Mouse (Mus musculus) CH12.LX (cell line): ENCODE results near the gene Lrrn4cl. TPM values are rescaled to one million over a fixed set of nuclear protein-coding genes. Genes with fewer than 3 reads are reported as not detected.
A peak's percentile ranks its signal among the peaks of the same experiment; 100 is the strongest.

Source experiments
- DNase-seq: peaks from one replicate; pipeline ENCODE4 v3.0.0-alpha.2; 2013; ENCODE audit errors: extremely low read depth
- H3K27ac ChIP-seq: 2 replicates; pipeline ENCODE4 v1.5.1; 2012; ENCODE audit warnings: low read depth, mild to moderate bottlenecking, control low read depth, moderate library complexity; ENCODE audit not compliant: insufficient read depth
- H3K27me3 ChIP-seq: replicated peaks from 2 replicates; pipeline ENCODE3; 2012; ENCODE audit warnings: inconsistent platforms
- H3K36me3 ChIP-seq, 2 experiments: replicated peaks in 1 of 2; 2 replicates each; pipeline versions ENCODE3 to v1.6.1; 2012; ENCODE audit warnings: inconsistent platforms in 1 of 2, low read length in 1 of 2, mild to moderate bottlenecking in 1 of 2, mixed read lengths in 1 of 2, moderate library complexity in 1 of 2; ENCODE audit not compliant: control insufficient read depth in 1 of 2, insufficient read depth in 1 of 2
- H3K4me1 ChIP-seq, 2 experiments: 2 replicates each; pipeline ENCODE4 v1.6.1; 2012; ENCODE audit warnings: inconsistent platforms in 1 of 2, moderate library complexity in 1 of 2; ENCODE audit not compliant: insufficient read depth in 2 of 2, control insufficient read depth in 1 of 2
- H3K4me2 ChIP-seq: 2 replicates; pipeline ENCODE4 v1.6.1; 2012; ENCODE audit warnings: low read depth, mild to moderate bottlenecking, control low read depth; ENCODE audit not compliant: poor library complexity, insufficient read depth, severe bottlenecking
- H3K4me3 ChIP-seq, 3 experiments: fragments of 150-350 bp in 1 of 3; sonication (generic) in 1 of 3; replicated peaks in 1 of 3; 2 replicates each; pipeline versions ENCODE3 to v1.5.1; 2011 to 2012; ENCODE audit warnings: low read depth in 2 of 3, low read length in 2 of 3, mild to moderate bottlenecking in 2 of 3, moderate library complexity in 2 of 3, control low read depth in 1 of 3, improper control_type of control experiment in 1 of 3, inconsistent platforms in 1 of 3, mixed read lengths in 1 of 3; ENCODE audit not compliant: poor library complexity in 1 of 3
- H3K79me2 ChIP-seq: replicated peaks from 2 replicates; pipeline ENCODE4 v1.6.1; 2012; ENCODE audit warnings: mild to moderate bottlenecking, moderate library complexity; ENCODE audit not compliant: control insufficient read depth, poor library complexity, insufficient read depth, severe bottlenecking; ENCODE audit errors: extremely low read depth
- H3K9ac ChIP-seq: 2 replicates; pipeline ENCODE4 v1.6.1; 2012; ENCODE audit warnings: low read depth, mild to moderate bottlenecking, control low read depth, moderate library complexity; ENCODE audit not compliant: insufficient read depth
- H3K9me3 ChIP-seq: replicated peaks from 2 replicates; pipeline ENCODE3; 2012; ENCODE audit warnings: low read length, inconsistent platforms, mixed read lengths
- BHLHE40 ChIP-seq: IDR thresholded peaks from 2 replicates; pipeline ENCODE4 v1.6.1; 2011; ENCODE audit warnings: mild to moderate bottlenecking, low read depth, low read length, improper control_type of control experiment
- CHD2 ChIP-seq: IDR thresholded peaks from 2 replicates; pipeline ENCODE4 v1.6.1; 2011; ENCODE audit warnings: low read length, improper control_type of control experiment
- ETS1 ChIP-seq: conservative IDR thresholded peaks from 2 replicates; pipeline ENCODE4 v1.6.1; 2012; ENCODE audit warnings: low read depth, mild to moderate bottlenecking, inconsistent platforms, low read length, improper control_type of control experiment, moderate library complexity
- KAT2A ChIP-seq: IDR thresholded peaks from 2 replicates; pipeline ENCODE4 v1.6.1; 2012; ENCODE audit warnings: low read length, improper control_type of control experiment, inconsistent platforms; ENCODE audit not compliant: insufficient replicate concordance
- MXI1 ChIP-seq: IDR thresholded peaks from 2 replicates; pipeline ENCODE4 v1.6.1; 2011; ENCODE audit warnings: mild to moderate bottlenecking, low read depth, low read length, improper control_type of control experiment
- MYC ChIP-seq: IDR thresholded peaks from 2 replicates; pipeline ENCODE4 v1.6.1; 2011; ENCODE audit warnings: low read depth, mild to moderate bottlenecking, improper control_type of control experiment, low read length
- NRF1 ChIP-seq: IDR thresholded peaks from 2 replicates; pipeline ENCODE4 v1.6.1; 2014; ENCODE audit warnings: low read depth, mild to moderate bottlenecking, inconsistent platforms, low read length, improper control_type of control experiment, moderate library complexity
- PAX5 ChIP-seq: IDR thresholded peaks from 2 replicates; pipeline ENCODE4 v1.6.1; 2012; ENCODE audit warnings: low read length, inconsistent platforms, mixed read lengths
- POLR2AphosphoS2 ChIP-seq: IDR thresholded peaks from 2 replicates; pipeline ENCODE4 v1.6.1; 2011; ENCODE audit warnings: low read depth, low read length, improper control_type of control experiment
- RCOR1 ChIP-seq: conservative IDR thresholded peaks from 2 replicates; pipeline ENCODE4 v1.6.1; 2012; ENCODE audit warnings: low read depth, mild to moderate bottlenecking, inconsistent platforms, low read length, improper control_type of control experiment
- SMC3 ChIP-seq: IDR thresholded peaks from 2 replicates; pipeline ENCODE4 v1.6.1; 2011; ENCODE audit warnings: low read depth, low read length, improper control_type of control experiment
- TCF12 ChIP-seq: IDR thresholded peaks from 2 replicates; pipeline ENCODE4 v1.6.1; 2014; ENCODE audit warnings: low read depth, mild to moderate bottlenecking, inconsistent platforms, low read length, improper control_type of control experiment
- UBTF ChIP-seq: IDR thresholded peaks from 2 replicates; pipeline ENCODE4 v1.6.1; 2012; ENCODE audit warnings: low read depth, mild to moderate bottlenecking, inconsistent platforms, low read length, improper control_type of control experiment, moderate library complexity
- USF2 ChIP-seq: conservative IDR thresholded peaks from 2 replicates; pipeline ENCODE4 v1.6.1; 2011; ENCODE audit warnings: low read depth, low read length, improper control_type of control experiment
- ZKSCAN1 ChIP-seq: IDR thresholded peaks from 2 replicates; pipeline ENCODE4 v1.6.1; 2012; ENCODE audit warnings: low read depth, inconsistent platforms, low read length, improper control_type of control experiment, borderline replicate concordance
- ZMIZ1 ChIP-seq: IDR thresholded peaks from 2 replicates; pipeline ENCODE4 v1.6.1; 2012; ENCODE audit warnings: low read depth, mild to moderate bottlenecking, inconsistent platforms, low read length, improper control_type of control experiment
- dilution Hi-C: fragments of 300-500 bp; cut with MboI; formaldehyde crosslinking; loops from 2 replicates; pipeline ENCODE4 v1.14.3; 2020; ENCODE audit warnings: low sequenced_read_pairs; ENCODE audit not compliant: extremely low pct_unique_long_range_greater_than_20kb, extremely low pct_ligation_motif_present
- in situ Hi-C: fragments of 300-500 bp; cut with MboI; formaldehyde crosslinking; loops from 3 replicates; pipeline ENCODE4 v1.14.3; 2019; ENCODE audit warnings: low sequenced_read_pairs, low pct_ligation_motif_present, low pct_unique_long_range_greater_than_20kb, mixed read lengths
- polyA plus RNA-seq: library from polyadenylated mRNA; unstranded; fragments of >175 nt; gene quantifications from 2 replicates; pipeline ENCODE4 v1.2.1, GENCODE M21; 2012; ENCODE audit warnings: low read depth; ENCODE audit not compliant: insufficient read length
- total RNA-seq, 2 experiments: library from RNA; depleted of rRNA; stranded (reverse); fragments of 300-350 nt in 1 of 2; fragments of >200 nt in 1 of 2; gene quantifications; 2 replicates each; pipeline ENCODE4 v1.2.3; 2012 to 2014

The Lrrn4cl gene
- total and polyA plus RNA-seq, 3 experiments: 0.17 to 0.41 (median 0.31) TPM

DNA sequence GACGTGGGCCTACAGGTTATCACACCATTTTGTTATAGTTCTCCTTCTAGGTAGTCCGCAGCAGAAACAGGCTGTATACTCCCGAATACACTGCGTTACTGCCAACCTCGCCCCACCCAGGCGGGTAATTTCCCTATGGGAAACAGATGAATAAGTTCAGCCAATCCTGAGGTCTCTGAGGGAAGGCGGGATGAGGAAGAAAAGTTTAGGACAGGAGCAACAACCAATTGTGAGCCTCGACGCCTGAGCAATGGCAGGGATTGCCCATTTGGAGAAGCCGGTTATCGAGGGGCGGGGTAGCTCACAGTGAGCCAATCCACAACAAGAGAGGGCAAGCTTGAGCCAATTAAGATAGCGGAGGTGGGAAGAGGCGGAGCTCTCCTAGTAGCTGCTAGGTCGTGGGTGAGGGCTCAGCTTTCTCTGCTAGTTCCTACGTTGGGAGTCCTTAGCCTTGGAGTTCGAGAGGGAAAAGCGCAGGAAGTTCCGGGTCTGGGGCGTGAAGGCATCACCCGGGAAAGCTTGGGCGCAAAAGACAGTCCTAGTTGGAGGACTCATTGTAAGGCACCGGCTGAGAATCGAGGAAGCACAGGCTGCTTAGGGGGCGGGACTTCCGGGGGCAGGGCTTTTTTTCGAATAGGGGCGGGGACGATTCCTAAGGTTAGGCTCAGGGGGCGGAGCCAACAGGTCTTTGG lies 48.3 kb upstream of the Lrrn4cl start, which contains the start of gene Zbtb3 (continued):
- TF ChIP-seq KAT2A (peak; percentile 76; the same call in 1 of the 2 replicates), BHLHE40 (no peak), TCF12 (0 out of 2 replicates have a peak, but pooled peaks have one; percentile 25), RCOR1 (0 out of 2 replicates have a peak, but pooled peaks have one; percentile 24), ZMIZ1 (0 out of 2 replicates have a peak, but pooled peaks have one; percentile 64), NRF1 (peak; percentile 41; the same call in 1 of the 2 replicates), POLR2AphosphoS2 (peak; percentile 76; the same call in 1 of the 2 replicates), MXI1 (peak; percentile 72; the same call in 1 of the 2 replicates), CHD2 (peak; percentile 94), PAX5 (no peak), USF2 (no peak), SMC3 (no peak)

DNA sequence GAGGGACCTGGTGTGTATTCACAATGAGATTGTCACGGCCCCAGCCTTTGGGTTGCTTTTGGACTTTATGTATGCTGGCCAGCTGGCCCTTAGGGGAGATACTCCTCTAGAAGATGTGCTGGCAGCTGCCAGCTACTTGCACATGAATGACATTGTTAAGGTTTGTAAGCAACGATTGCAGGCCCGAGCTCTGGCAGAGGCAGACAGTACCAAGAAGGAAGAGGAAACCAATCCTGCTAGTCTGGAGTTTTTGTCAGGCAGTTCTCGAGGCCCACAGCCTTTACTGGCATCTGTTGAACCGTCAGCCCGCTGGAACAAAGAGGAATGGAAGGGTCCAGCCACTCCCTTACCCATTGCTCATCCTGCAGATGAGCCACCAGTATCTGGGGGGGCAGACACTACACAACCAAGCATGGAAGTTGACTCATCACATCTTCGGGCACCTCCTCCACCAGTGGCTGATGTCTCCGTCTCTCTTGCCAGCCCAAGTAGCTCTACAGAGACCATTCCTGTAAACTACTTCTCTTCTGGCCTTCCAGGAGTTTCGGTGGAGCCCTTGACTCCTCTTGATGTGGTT lies 47.3 kb upstream of the Lrrn4cl start:
- no peak for DNase-seq
- H3K4me1 ChIP-seq: peaks cover 11 to 59% of the 10 kb centered on the region in 2 experiments
- in situ Hi-C loops: no loop called here
- peak overlapping the region; percentile 11; the same call in 1 of the 2 replicates for H3K27ac ChIP-seq
- H3K27me3 ChIP-seq: no peaks in the 10 kb centered on the region
- H3K4me2 ChIP-seq: peak overlapping the region; percentile 72; the same call in 1 of the 2 replicates
- H3K36me3 ChIP-seq: peaks cover 12 to 28% of the 10 kb centered on the region in 2 experiments
- no peak overlapping the region for H3K9ac ChIP-seq
- H3K4me3 ChIP-seq: no peak overlapping the region
- dilution Hi-C loops: no loop called here
- no peaks in the 10 kb centered on the region for H3K9me3 ChIP-seq
- H3K79me2 ChIP-seq: peaks cover 3% of the 10 kb centered on the region; the same call in 1 of the 2 replicates
- TF ChIP-seq UBTF (no peak), RCOR1 (no peak), NRF1 (no peak), ETS1 (no peak), ZKSCAN1 (no peak), MYC (no peak), MXI1 (no peak), BHLHE40 (no peak), SMC3 (no peak)
